Mouse (Mus musculus): ENCODE data around the gene E2f2. TPM values are rescaled to one million over a fixed set of nuclear protein-coding genes. Genes with fewer than 3 reads are reported as not detected.

Gene E2f2
- polyA plus RNA-seq, 1 experiment, result 56.3 TPM

DNA sequence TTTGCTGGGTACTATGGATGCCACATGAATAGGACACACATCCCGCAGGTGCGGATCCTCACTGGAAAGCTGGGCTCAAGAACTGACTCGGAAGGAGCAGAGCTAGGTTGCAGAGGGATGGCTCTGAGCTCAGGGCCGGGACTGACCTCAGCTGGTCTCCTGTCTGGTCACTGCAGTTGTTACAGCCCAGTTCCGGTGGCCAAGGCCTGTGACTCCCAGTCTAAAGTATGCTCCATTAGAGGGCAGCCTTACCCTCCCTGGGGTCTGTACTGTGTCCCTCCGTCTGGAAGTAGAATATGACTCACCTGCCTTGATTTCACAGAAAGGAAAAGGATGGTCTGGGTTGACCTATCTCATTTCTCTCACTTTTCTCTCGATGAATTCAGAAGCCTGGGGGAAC is 72.0 kb downstream of the E2f2 start:
- H3K36me3 ChIP-seq (ENCODE audit: control insufficient read depth, insufficient read depth), result no peaks in the 10 kb centered on the region
- no peak for TF ChIP-seq SRF (IDR thresholded peaks at IDR 0.05; ENCODE audit: control insufficient read depth, insufficient read length, low read depth)
- no peak for TF ChIP-seq TCF12 (IDR thresholded peaks at IDR 0.05; ENCODE audit: insufficient read depth, poor library complexity, severe bottlenecking)
- no peak for TF ChIP-seq MAX (IDR thresholded peaks at IDR 0.05; ENCODE audit: low read depth)
- no peak for TF ChIP-seq TCF3 (IDR thresholded peaks at IDR 0.05; ENCODE audit: insufficient read length, low read depth)
- no peak for TF ChIP-seq REST (IDR thresholded peaks at IDR 0.05; ENCODE audit: insufficient read depth, insufficient read length)
- TF ChIP-seq CEBPB (IDR thresholded peaks at IDR 0.05; ENCODE audit: insufficient read depth, poor library complexity, severe bottlenecking), result no peak
- no peak for TF ChIP-seq MYOG (IDR thresholded peaks at IDR 0.05; ENCODE audit: control insufficient read depth in 1 of 3, insufficient read depth in 1 of 3, insufficient read length in 2 of 3, low read depth in 2 of 3)
- no peak for TF ChIP-seq POLR2AphosphoS2 (IDR thresholded peaks at IDR 0.05; ENCODE audit: insufficient read length, low read depth)
- no peak for TF ChIP-seq E2F4 (IDR thresholded peaks at IDR 0.05; ENCODE audit: insufficient read depth)
- no peak for TF ChIP-seq MYOD1 (IDR thresholded peaks at IDR 0.05; ENCODE audit: control insufficient read depth in 1 of 3, insufficient read length in 2 of 3, low read depth in 2 of 3)
- TF ChIP-seq POLR2A (IDR thresholded peaks at IDR 0.05; ENCODE audit: insufficient read length, low read depth), result no peak
- no peak for TF ChIP-seq USF1 (IDR thresholded peaks at IDR 0.05; ENCODE audit: low read depth)
- H3K79me2 ChIP-seq (ENCODE audit: control insufficient read depth, insufficient read depth), result no peaks in the 10 kb centered on the region
- no peak overlapping the region for H3K4me2 ChIP-seq (ENCODE audit: low read depth)
- H3ac ChIP-seq (ENCODE audit: control insufficient read depth, insufficient read length), result no peak overlapping the region
- H3K4me3 ChIP-seq, result no peak overlapping the region
- no peaks in the 10 kb centered on the region for H3K27me3 ChIP-seq (ENCODE audit: control insufficient read depth, insufficient read depth, insufficient read length)

Other genes starting within 250 kb of the E2f2 start
- gene Hmgcl, start 225.9 kb upstream of the E2f2 start, polyA plus RNA-seq (2012; fragmentation: generic; extraction: Trizol), result 44.1 TPM
- 51.3 TPM for gene Gale, start 208.7 kb upstream of the E2f2 start, polyA plus RNA-seq (2012; fragmentation: generic; extraction: Trizol)
- gene Lypla2, start 199.8 kb upstream of the E2f2 start, polyA plus RNA-seq (2012; fragmentation: generic; extraction: Trizol), result 60.9 TPM
- gene Pithd1, start 185.1 kb upstream of the E2f2 start, polyA plus RNA-seq (2012; fragmentation: generic; extraction: Trizol), result 35.2 TPM
- 17.2 TPM for gene Eloa, start 150.6 kb upstream of the E2f2 start, polyA plus RNA-seq (2012; fragmentation: generic; extraction: Trizol)
- 1,551 TPM for gene Rpl11, start 119.0 kb upstream of the E2f2 start, polyA plus RNA-seq (2012; fragmentation: generic; extraction: Trizol)
- 15.2 TPM for gene Id3, start 28.9 kb upstream of the E2f2 start, polyA plus RNA-seq (2012; fragmentation: generic; extraction: Trizol)
- 3.9 TPM for gene Asap3, start 34.0 kb downstream of the E2f2 start, polyA plus RNA-seq (2012; fragmentation: generic; extraction: Trizol)
- gene Tcea3, start 75.3 kb downstream of the E2f2 start, polyA plus RNA-seq (2012; fragmentation: generic; extraction: Trizol), result 5.5 TPM
- gene Zfp46, start 112.3 kb downstream of the E2f2 start, polyA plus RNA-seq (2012; fragmentation: generic; extraction: Trizol), result 9.4 TPM
- 25.1 TPM for gene Hnrnpr, start 138.5 kb downstream of the E2f2 start, polyA plus RNA-seq (2012; fragmentation: generic; extraction: Trizol)

All from myocyte (in vitro differentiated cells).